Mouse (Mus musculus) midbrain, embryonic 13.5 days (tissue): ENCODE measurements around the gene Rpn2. TPM values are rescaled to one million over a fixed set of nuclear protein-coding genes. Genes with fewer than 3 reads are reported as not detected.

Experiments used
- ATAC-seq: fragments of 200-750 bp; cut with Nextera tagmentation; 2 replicates; pipeline ENCODE4 v1.8.0; 2017; ENCODE audit warnings: mild to moderate bottlenecking, moderate TSS enrichment, moderate library complexity
- H3K27ac ChIP-seq: fragments of 300-500 bp; sonication (generic); 2 replicates; pipeline ENCODE4 v1.5.1; 2015; ENCODE audit warnings: inconsistent platforms, mild to moderate bottlenecking, moderate library complexity
- H3K27me3 ChIP-seq: fragments of 300-500 bp; sonication (generic); 2 replicates; pipeline ENCODE4 v1.6.1; 2015; ENCODE audit warnings: mild to moderate bottlenecking, inconsistent platforms
- H3K36me3 ChIP-seq: fragments of 300-500 bp; sonication (generic); 2 replicates; pipeline ENCODE4 v1.6.1; 2015; ENCODE audit warnings: mild to moderate bottlenecking, inconsistent platforms
- H3K4me1 ChIP-seq: fragments of 300-500 bp; sonication (generic); replicated peaks from 2 replicates; pipeline ENCODE4 v1.6.1; 2015; ENCODE audit warnings: inconsistent platforms
- H3K4me2 ChIP-seq: fragments of 300-500 bp; sonication (generic); replicated peaks from 2 replicates; pipeline ENCODE4 v1.6.1; 2015; ENCODE audit warnings: moderate library complexity, mild to moderate bottlenecking, inconsistent platforms
- H3K4me3 ChIP-seq: fragments of 300-500 bp; sonication (generic); replicated peaks from 2 replicates; pipeline ENCODE4 v1.5.1; 2015; ENCODE audit warnings: mild to moderate bottlenecking, inconsistent platforms
- H3K9ac ChIP-seq: fragments of 300-500 bp; sonication (generic); replicated peaks from 2 replicates; pipeline ENCODE4 v1.6.1; 2015; ENCODE audit warnings: mild to moderate bottlenecking, inconsistent platforms
- H3K9me3 ChIP-seq: fragments of 300-500 bp; sonication (generic); 2 replicates; pipeline ENCODE4 v1.6.1; 2016; ENCODE audit warnings: mild to moderate bottlenecking, inconsistent platforms
- WGBS: fragments of 180-500 bp; shearing (Covaris S2); methylation state at CpG from one replicate; pipeline ENCODE4 v1.1.7; 2015; 5-methylcytosine and 5-hydroxymethylcytosine counted together
- polyA plus RNA-seq: library from polyadenylated mRNA; unstranded; fragments of >200 nt; fragmentation: Nextera tagmentation; extraction: Ambion mirVana; gene quantifications from 2 replicates; pipeline ENCODE4 v1.2.1, GENCODE M21; 2015

Gene Rpn2
- polyA plus RNA-seq, 1 experiment from 2014 or later: 211 TPM

DNA sequence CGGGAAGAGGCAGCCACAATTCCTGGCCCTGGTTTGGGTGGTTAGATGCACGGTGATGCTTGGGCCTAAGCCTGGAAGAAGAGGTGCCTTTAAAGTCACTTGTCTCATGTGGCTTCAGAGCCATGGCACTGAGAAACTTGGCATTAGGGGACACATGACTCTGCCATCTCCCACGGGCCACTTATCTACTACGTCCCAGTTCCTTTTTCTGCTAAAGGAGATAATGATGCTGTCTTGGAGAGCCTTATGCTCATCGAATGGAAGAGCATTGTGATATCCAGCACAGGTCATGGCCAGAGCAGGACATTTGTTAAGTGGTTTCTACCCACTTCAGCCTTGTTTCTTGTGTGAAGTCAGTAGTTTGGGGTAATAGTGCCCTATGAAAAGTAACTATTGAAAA is 10.2 kb downstream of the Rpn2 start:
- Histone ChIP-seq H3K4me2 (no peak overlapping the region), H3K4me3 (no peak overlapping the region), H3K36me3 (peaks cover 87% of the 10 kb centered on the region), H3K9ac (no peak overlapping the region), H3K4me1 (peaks cover 4% of the 10 kb centered on the region; the same call in 1 of the 2 replicates), H3K27ac (no peak overlapping the region), H3K9me3 (no peaks in the 10 kb centered on the region), H3K27me3 (no peaks in the 10 kb centered on the region)
- ATAC-seq: no peak
- WGBS: 90% methylated on average over 5 of the region's 5 CpGs

DNA sequence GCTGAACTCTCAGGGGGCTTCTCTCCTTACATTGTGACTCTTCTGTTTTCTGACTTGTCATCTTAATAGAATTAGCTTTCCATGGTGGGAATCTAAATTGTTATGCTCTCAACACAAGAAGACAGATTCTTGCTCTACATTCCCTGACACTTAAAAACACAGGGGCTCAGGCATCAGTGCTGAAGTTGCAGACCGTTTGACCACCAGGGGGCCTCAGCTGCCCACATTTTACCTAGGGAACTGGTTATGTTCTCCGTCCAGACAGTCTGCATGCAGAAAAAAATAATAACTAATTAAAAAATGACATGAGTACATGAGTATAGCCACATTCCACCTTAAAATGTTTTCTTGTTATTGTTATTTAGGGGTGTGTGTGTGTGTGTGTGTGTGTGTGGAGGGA is 13.3 kb downstream of the Rpn2 start:
- Histone ChIP-seq H3K27me3 (no peaks in the 10 kb centered on the region), H3K4me2 (no peak overlapping the region), H3K36me3 (peaks cover 83% of the 10 kb centered on the region), H3K9ac (no peak overlapping the region), H3K27ac (no peak overlapping the region), H3K4me3 (no peak overlapping the region), H3K4me1 (peaks cover 4% of the 10 kb centered on the region; the same call in 1 of the 2 replicates), H3K9me3 (no peaks in the 10 kb centered on the region)
- WGBS: 14% methylated on average over 2 of the region's 2 CpGs
- ATAC-seq: no peak

DNA sequence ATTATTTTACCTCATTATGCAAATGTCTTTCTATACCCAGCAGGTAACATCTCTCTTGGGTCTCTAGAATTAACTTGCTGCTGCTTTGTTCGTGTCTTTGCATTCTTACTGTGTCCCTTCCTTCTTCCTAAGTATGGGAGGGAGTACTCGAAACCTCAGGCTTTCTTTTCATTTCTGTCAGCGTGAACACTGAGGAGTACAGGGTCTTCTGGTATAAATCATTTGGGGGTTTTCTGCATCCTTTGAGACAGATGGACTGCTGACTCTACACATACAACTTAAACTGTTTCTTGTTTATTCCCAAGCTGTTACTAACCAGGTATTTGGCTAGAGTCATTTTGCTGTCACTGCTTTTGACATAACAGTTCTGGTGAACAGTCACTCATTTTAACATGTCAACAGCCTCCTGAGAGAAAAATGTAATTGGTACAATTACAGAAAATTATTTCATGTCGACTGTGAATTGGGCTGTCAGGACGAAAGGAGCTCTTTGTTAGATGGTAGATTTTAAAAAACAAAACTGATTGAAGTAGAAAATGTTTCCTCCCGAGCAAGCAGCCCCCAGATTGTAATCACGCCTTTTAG is 17.4 kb downstream of the Rpn2 start:
- H3K4me3 ChIP-seq: no peak overlapping the region
- no peak overlapping the region for H3K4me2 ChIP-seq
- no peak overlapping the region for H3K9ac ChIP-seq
- H3K4me1 ChIP-seq: no peaks in the 10 kb centered on the region
- H3K27ac ChIP-seq: no peak overlapping the region
- no peak for ATAC-seq
- WGBS: 81% methylated on average over 7 of the region's 7 CpGs
- H3K9me3 ChIP-seq: no peaks in the 10 kb centered on the region
- no peaks in the 10 kb centered on the region for H3K27me3 ChIP-seq
- H3K36me3 ChIP-seq: peaks cover 90% of the 10 kb centered on the region

DNA sequence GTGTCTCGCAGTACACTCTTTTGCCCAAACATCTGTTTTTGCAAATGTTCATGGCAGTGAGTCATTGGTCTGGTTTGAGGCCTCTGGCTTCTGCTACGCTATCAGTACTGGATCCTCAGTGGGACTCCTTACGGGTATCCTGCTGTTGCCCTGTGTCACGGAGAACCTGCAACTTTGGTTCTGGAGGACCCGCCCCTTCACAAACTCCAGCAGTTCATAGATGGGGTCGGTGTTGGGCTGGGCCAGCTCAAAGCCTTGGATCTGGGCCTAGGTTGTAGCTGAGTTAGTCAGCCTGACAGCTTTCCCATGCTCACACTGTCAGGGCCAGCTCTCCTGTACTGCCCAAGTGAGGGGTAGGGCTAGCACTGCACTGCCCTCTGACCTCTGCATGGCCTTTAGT is 21.2 kb downstream of the Rpn2 start:
- Histone ChIP-seq H3K4me2 (no peak overlapping the region), H3K27me3 (no peaks in the 10 kb centered on the region), H3K36me3 (peaks cover 88% of the 10 kb centered on the region), H3K9ac (no peak overlapping the region), H3K4me1 (no peaks in the 10 kb centered on the region), H3K9me3 (no peaks in the 10 kb centered on the region), H3K4me3 (no peak overlapping the region), H3K27ac (no peak overlapping the region)
- ATAC-seq: no peak
- WGBS: 97% methylated on average over 6 of the region's 6 CpGs

DNA sequence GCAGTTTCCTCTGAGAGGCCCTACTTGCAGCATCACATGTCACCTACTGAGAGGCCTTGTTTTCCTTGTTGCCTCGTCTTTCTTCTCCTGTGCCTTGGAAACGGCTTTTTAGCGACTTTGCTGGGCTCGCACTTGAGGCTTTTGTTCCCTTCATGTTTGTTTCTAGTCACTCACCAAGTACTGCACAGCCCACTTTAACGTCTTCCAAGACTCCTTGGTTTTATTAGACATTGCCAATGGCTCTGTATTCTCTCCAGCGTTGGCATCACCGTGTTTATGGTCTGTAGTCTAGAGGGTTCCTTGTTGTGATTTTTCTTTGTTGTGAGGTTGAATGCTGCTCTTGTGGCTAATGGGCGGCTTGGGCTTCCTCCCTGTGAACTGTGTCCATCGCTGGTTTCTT is 24.3 kb downstream of the Rpn2 start:
- H3K36me3 ChIP-seq: peaks cover 80% of the 10 kb centered on the region
- H3K4me3 ChIP-seq: no peak overlapping the region
- no peaks in the 10 kb centered on the region for H3K27me3 ChIP-seq
- peak overlapping the region; percentile 14; the same call in 1 of the 2 replicates for H3K27ac ChIP-seq
- WGBS: 52% methylated on average over 9 of the region's 9 CpGs
- H3K9me3 ChIP-seq: no peaks in the 10 kb centered on the region
- no peak for ATAC-seq
- no peaks in the 10 kb centered on the region for H3K4me1 ChIP-seq
- H3K4me2 ChIP-seq: no peak overlapping the region
- H3K9ac ChIP-seq: no peak overlapping the region

DNA sequence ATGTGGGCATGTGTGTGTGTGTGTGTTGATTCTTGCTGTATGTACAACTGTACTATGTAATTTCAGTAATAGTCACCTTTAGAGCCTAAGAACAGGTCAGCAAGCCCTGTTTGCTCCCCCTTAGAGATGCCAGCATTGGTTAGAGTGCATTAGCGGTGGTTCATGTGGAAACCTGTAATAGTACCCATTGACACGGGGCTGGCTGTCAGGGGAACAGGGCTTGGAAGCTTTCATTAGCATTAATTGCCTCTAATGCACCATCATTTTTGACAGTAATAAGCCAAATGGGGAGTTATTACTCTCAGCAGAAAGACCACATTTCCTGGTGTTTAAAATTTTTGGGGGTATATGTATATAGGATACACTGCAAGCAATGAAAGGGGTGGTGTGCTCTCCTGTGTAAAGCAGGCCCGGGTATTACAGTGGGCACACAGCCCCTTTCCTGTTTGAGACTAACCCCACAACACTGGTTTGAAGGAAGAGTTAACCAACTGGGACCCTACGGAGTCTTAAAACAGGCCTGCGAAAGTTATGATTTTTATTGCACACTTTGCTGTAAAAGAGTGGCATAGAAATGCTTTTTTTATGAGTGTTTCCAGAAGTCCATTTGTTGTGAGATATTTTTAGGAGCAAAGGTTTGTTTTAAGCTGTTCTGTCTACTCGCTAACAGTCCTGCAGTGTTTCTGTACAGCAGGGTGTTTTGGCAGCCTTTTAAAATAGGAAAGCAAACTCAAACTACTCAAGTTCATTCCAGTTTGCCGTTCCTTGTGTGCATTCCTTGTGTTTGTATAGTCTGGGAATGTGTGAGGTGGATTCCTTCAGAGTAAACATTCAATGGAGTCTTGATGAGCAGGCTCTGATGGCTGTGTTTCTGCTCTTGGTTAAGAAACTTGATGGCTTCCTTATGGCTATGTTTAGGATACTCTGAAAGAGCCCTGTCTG is 27.5 kb downstream of the Rpn2 start:
- H3K4me1 ChIP-seq: no peaks in the 10 kb centered on the region
- ATAC-seq: no peak
- no peak overlapping the region for H3K9ac ChIP-seq
- no peaks in the 10 kb centered on the region for H3K9me3 ChIP-seq
- H3K27me3 ChIP-seq: no peaks in the 10 kb centered on the region
- H3K4me2 ChIP-seq: no peak overlapping the region
- no peak overlapping the region for H3K4me3 ChIP-seq
- H3K27ac ChIP-seq: no peak overlapping the region
- peaks cover 80% of the 10 kb centered on the region for H3K36me3 ChIP-seq
- WGBS: 84% methylated on average over 7 of the region's 7 CpGs

DNA sequence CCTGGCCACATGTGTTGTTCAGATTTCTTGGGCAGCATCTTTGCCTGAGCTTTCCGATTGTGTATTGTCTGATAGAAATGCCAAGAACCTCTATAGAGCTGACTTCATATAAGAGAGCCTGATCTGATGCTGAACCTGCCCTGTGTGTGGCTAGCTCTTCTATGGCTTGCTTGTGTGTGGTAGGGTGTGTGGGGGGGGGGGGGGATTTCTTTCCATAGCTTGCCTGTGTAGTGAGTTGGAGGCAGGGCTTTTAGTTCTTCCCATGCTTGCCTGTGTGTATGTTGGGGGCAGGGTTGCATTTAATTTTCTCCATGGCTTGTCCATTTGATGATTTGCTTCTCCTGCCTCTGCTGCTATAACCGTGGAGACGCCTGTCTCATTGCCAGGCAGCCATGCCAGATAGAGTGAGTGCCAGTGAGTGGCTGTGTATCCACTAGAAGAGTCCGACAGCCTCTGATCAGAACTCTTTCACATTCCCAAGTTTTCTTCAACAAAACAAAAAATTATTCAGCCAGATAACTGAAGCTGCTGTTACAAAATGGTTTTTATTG is 29.0 kb downstream of the Rpn2 start:
- WGBS: 82% methylated on average over 4 of the region's 4 CpGs
- peaks cover 83% of the 10 kb centered on the region for H3K36me3 ChIP-seq
- H3K4me1 ChIP-seq: peaks cover under 1% of the 10 kb centered on the region; the same call in 1 of the 2 replicates
- no peaks in the 10 kb centered on the region for H3K27me3 ChIP-seq
- H3K4me2 ChIP-seq: no peak overlapping the region
- ATAC-seq: no peak
- H3K27ac ChIP-seq: peak overlapping the region; percentile 32; the same call in 1 of the 2 replicates
- no peak overlapping the region for H3K4me3 ChIP-seq
- no peak overlapping the region for H3K9ac ChIP-seq
- H3K9me3 ChIP-seq: no peaks in the 10 kb centered on the region

DNA sequence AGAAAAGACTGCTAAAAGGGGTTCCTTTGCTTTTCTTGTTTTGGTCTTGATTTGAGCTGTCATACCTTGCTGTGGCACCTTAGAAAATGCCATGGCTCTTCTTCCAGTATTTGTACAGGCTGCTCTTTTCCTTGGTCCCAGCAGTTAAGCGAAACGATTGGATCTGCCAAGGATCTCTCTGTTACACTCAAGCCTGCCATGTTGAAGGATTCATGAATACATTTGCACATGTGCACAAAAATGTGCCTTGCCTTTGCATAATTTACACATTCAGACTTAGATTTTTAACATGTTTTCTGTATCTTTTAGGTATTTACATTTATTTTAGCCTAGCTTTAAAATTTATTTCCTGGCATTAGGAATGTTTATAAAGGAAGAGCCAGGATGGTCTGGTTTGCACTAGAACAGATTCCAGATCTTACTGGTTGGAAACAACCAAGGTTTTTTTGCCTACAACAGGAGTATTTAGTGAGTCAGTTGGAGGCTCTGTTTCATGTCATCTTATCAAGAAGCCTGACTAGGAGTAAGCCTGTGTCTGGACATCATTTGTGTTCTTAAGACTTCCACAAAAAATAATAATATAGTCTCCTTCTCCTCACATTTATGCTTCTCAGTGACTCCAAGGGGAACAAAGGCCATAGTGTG is 29.6 kb downstream of the Rpn2 start:
- H3K4me3 ChIP-seq: no peak overlapping the region
- no peaks in the 10 kb centered on the region for H3K27me3 ChIP-seq
- 94% methylated on average over 2 of the region's 2 CpGs for WGBS
- no peak for ATAC-seq
- H3K4me2 ChIP-seq: no peak overlapping the region
- peaks cover 83% of the 10 kb centered on the region for H3K36me3 ChIP-seq
- no peak overlapping the region for H3K27ac ChIP-seq
- no peak overlapping the region for H3K9ac ChIP-seq
- no peaks in the 10 kb centered on the region for H3K9me3 ChIP-seq
- peaks cover 6% of the 10 kb centered on the region for H3K4me1 ChIP-seq

DNA sequence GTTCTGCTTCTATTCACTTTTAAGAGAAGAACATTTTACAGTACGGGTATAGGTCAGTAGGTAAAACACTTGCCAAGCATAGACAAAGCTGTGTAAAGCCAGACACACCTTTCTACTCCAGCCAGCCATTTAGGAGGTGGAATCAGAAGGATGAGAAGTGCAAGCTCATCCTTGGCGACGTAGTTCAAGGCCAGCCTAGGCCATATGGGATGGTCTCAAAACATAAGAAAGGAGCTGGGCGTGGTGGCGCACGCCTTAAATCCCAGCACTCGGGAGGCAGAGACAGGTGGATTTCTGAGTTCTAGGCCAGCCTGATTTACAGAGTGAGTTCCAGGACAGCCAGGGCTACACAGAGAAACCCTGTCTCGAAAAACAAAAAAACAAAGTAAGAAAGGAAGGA is 30.8 kb downstream of the Rpn2 start:
- H3K36me3 ChIP-seq: peaks cover 83% of the 10 kb centered on the region
- 98% methylated on average over 8 of the region's 8 CpGs for WGBS

DNA sequence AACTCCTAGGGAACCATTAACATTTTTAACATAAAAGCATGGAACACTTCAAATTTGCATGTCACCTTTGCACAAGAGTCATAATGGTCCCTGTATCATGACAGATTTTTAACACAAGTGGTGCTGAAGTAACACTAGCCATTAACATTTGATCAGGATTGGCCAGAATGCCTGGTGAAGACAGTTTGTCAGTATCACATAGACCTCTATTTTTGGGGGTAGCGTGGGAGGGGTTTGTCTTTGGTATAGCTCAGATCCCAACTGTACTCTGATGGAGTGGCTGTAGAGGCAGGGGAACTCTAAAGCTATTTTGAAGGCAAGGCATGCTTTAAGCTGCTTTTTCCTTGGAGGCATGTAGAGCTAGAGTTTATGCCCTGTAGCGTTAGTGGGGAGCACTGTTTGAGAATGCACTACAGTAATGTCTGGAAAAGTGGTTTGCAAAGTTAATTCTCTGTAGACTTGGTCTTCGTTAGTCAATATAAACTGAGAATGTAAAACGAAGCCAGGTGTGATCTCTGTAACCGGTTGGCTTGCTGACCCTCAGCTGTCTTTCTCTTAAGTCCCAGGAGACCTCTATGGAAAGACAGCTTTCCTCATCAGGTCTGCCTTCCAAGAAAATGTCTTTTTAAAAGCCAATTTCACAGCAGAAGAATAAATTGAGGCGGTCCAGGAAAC is 32.3 kb downstream of the Rpn2 start:
- Histone ChIP-seq H3K27ac (no peak overlapping the region), H3K9ac (no peak overlapping the region), H3K4me2 (no peak overlapping the region), H3K4me1 (peaks cover 23% of the 10 kb centered on the region), H3K9me3 (no peaks in the 10 kb centered on the region), H3K27me3 (no peaks in the 10 kb centered on the region), H3K36me3 (peaks cover 92% of the 10 kb centered on the region), H3K4me3 (no peak overlapping the region)
- ATAC-seq: no peak
- WGBS: 88% methylated on average over 6 of the region's 6 CpGs

More for the DNA sequence above, 30.8 kb downstream of the Rpn2 start:
- no peak overlapping the region for H3K27ac ChIP-seq
- H3K4me1 ChIP-seq: peaks cover 18% of the 10 kb centered on the region
- H3K27me3 ChIP-seq: no peaks in the 10 kb centered on the region
- H3K9me3 ChIP-seq: no peaks in the 10 kb centered on the region
- no peak overlapping the region for H3K9ac ChIP-seq
- H3K4me3 ChIP-seq: no peak overlapping the region
- ATAC-seq: no peak
- H3K4me2 ChIP-seq: no peak overlapping the region

DNA sequence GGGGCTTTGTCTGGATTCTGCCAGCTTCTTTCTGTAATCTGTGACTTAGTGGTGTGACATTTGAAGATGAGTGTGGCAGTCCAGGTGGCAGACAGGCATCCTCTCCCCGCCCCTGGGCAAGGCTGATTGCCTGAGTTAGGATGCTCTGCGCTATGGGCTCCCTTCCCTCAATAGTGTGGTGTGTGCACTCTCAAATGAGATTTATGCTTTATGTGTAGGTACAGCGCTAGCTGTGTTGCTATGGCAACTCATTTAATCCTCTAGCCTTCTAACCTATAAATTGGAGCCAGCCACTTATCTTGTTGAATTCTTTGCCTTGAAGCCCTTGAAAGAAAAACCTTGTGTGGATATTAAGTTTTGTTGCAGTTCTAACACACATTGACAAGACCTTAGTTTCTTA is 34.9 kb downstream of the Rpn2 start:
- peak; percentile 80 for ATAC-seq
- H3K4me1 ChIP-seq: peaks cover 24% of the 10 kb centered on the region

More for the DNA sequence above, 34.9 kb downstream of the Rpn2 start:
- no peaks in the 10 kb centered on the region for H3K27me3 ChIP-seq
- H3K9ac ChIP-seq: peak overlapping the region; percentile 23; the same call in 1 of the 2 replicates
- no peak overlapping the region for H3K4me2 ChIP-seq
- peak overlapping the region; percentile 85 for H3K27ac ChIP-seq
- WGBS: 58% methylated on average over 3 of the region's 3 CpGs
- peaks cover 96% of the 10 kb centered on the region for H3K36me3 ChIP-seq
- no peak overlapping the region for H3K4me3 ChIP-seq
- no peaks in the 10 kb centered on the region for H3K9me3 ChIP-seq
